Mouse (Mus musculus) natural killer cell, adult 2 months (primary cell): ENCODE data around the gene Kif27.
"Not testable (repeated sequence)": the region's sequence is repeated elsewhere in the genome, so short reads cannot be mapped to it uniquely, and the experiment has no call there.

ENCODE experiments used
- DNase-seq, 2 experiments: peaks; one replicate each; pipeline ENCODE4 v3.0.0; 2022; ENCODE audit warnings: low spot score in 2 of 2

Kif27 gene

DNA sequence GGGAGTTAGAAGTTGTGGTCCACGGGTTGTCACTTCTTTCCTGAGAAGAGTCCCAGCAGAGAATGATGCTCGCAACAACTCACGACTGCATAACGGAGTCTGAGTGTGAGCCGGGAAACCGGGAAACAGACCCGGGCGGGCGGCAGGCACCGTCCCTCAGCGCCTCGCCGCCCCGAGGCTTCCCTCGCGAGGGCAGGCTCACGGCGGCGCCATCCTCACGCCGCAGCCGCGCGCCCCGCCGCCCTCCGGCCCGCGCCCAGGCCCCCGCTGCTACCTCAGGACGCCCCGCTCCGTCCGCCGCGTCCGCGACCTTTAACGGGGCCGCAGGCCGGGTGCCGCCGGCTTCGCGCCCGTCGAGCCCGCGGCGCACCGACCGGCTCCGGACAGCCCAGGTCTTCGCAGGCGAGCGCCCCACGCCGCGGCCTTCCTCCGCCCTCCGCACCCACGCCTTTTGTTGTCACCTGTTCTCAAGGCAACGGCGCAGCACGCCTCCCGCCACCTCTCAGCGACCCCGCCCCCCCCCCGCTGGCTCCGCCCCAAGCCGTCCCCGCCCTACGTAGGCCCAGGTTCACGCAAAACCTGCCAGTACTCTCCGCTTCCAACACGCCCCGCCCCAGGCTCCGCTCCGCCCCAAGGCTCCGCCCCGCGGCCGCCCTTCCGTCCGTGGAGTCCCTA lies at the start of gene Kif27:
Kif27 (minus strand) TSS at position 494 of the 675 bp plus-strand sequence.
- DNase-seq, result peak; percentile 74 to 84

DNA sequence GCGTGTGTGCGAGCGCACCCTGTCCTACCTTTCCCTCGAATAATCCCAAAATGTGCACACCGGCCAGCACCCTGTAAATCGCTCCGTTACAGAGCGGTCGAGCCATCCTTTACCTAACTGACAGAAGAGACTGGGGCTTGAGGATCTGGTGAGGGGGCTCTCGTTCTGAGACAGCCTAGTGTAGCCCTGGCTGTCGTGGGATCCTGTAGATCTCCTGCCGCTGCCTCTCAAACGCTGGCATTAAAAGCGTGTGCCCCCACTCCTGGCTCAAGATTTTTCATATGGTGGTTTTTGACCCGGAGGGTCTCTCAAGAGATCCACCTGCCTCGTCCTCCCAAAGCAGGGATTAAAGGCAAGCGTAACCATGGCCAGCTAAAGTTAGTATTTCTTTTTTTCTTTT lies 44.3 kb upstream of the Kif27 start, which contains the start of gene Hnrnpk:
Hnrnpk (minus strand) TSS at position 101 of the 400 bp plus-strand sequence.
- DNase-seq, result not testable (repeated sequence)

DNA sequence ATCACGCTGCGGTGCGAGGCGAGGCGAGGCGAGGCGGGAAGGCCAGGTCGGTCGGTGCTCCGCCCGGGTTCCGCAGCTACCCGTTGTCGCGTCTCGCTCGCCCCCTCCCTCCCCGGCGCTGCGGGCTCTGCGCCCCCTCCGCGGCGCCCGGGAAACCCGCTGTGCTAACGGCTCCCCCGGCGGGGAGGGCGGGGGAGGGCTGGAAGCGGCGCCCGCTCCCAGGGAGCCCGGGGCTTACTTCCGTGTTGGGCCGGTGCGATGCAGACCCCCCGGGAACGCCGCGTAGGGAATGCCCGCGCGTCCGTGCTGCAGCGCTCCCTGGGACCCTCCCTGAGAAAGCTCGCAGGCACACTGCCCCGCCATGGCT lies 43.8 kb upstream of the Kif27 start:
- no peak for DNase-seq

DNA sequence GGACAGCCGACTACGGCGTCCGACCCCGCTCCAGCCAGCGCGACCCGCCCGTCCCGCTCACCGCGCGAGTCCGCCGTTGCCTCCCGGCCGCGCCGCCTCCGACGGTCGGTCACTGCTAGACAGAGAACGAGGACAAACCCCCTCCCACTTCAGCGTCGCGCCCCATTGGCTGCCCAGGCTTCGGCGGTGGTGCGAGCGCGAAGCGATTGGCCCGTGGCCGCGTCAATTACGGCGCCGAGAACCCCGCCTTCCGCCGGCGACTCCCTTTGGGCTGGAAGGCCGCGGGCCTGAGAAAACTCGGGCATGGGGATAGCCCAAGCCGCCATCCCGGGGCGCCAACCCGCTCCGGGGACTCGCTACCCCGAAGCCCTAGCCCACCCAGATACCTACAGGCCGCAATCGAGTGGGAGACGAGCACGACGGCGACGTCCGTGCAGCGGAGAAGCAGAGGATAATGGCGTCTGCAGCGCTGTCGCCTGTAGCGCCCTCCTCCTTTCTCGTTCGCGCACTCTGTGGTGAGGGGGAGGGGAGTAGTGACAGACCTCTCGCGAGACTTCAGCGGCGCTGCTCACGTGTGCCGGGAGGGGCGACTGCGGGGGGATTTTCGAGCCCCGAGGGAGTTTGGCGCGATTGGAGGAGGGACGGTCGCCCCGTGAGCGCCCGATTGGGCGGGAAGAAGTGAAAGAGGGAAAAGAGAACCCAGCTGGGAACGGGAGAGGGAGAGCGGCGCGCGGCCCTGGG lies 43.3 kb upstream of the Kif27 start, which contains the start of gene Rmi1:
Rmi1 (plus strand) TSS at position 246 of the 741 bp plus-strand sequence.
- peak; percentile 98 for DNase-seq

DNA sequence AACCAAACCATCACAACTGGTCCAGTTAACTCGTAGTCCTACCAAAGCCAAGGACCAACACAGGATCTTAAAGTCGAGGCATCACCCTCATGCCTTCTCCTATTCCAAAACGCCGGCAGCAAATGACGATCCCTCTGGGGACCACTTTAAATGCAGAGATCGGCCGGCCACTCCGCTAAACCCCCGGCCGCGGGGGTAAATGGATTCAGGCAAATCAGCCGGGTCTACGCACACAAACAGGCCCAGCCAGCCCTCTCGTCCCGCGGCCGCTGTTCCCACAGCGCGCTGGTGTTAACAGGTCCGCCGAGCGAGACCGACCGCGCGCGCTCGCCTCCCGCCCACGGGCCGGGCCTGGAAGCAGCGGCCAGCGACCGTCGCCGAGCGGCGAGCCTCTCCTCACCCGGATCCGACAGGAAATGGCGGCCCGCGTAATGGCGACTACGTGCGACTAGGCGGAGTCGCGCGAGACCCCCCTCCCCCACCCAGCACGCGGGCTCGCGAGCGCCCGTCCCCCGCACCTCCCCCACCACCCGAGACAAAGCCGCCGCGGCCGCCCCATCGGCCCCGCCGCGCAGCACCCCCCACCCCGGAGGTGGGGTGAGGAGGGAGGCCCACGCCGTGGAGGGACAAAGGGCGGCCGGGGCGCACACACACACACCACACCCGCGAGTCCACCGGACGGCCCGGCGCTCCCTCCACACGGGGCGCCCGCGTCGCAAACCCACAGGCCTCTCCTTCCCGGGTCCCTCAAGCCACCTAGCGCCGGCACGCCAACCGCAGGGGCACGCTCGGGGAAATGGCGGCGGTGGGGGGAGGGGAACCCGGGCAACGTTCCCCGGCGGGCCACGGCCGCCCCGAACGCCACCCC lies 42.4 kb upstream of the Kif27 start:
- DNase-seq, result peak; percentile 70 to 77

DNA sequence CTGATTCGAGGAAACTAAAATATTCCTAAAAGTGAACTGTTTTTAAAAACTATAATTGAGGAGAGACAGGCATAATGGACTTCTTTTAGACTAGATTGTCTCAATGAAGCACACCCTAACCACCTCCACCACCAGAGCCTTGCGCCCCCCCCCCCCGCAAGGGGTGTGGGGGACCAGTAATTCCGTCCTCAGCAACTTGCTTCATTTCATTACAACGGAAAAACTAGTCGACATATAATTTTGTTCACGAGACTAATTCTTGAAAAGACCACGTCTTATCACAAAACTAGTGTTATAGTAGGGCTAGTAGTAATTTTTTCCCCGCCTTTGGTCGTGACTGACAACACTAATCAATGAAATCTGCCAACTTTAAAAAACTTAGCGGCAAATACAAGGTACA lies 41.7 kb upstream of the Kif27 start:
- no peak for DNase-seq

DNA sequence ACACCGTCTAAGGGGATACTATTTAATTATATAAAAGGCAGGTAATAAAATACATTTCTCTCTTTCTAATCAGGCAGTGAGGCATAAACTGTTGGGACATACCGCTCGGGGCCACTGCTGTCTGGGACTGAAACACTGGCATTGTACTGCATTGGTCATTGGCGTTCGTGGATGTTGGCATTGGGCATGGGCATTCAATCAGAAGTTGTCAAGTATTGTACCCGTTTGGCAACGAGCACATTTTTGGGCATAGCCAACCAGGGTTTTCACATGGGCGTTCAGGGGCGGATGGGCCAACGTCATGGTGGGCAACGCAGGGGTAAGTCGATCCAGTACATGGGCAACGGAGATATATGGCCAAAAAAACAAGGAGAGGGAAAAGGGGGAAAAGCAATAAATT lies 38.7 kb upstream of the Kif27 start:
- DNase-seq, result no peak

DNA sequence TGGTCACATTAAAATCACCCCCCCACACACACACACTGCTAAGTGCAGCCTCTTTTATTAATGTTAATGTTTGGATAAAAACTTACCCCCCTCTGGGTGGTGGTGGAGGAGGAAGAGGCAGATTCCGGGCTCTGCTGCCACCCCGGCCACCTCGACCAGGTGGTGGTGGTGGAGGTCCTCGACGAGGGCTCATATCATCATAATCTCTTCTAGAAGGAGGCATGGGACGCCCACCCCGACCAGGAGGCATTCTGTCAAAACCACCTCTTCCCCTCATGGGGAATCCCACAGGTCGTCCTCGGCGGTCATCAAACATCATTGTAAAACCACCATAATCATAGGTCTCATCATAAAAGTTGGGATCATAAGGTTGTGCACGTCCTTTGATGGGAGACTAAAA lies 35.5 kb upstream of the Kif27 start:
- not testable (repeated sequence) for DNase-seq

DNA sequence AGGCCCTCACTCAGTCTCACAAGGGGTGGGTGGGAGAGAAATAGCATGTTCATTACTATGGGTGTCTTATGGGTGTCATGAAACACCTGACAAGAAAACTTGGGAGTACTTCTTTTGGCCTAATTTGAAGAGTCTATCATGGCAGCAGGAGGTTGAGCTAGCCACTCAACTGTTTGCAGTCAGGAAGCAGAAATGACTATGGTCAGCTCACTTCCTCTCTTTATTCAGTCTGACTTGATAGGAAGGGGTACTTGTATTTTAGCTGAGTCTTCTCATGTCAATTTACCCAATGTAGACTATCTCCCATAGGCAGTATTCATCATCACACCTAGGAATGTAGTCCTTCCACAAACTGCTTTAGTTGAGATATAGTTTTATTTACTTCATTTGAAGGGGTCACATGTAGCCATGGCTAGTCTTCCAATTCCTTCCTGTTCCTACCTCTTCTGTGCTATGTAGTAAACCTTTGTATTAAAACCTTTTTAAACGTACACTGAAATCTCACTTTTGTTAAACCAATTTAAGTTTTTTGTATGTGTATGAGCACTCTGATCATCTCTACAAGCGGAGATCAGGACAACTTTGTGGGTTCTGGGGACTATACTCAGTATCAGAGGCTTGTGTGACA lies 30.5 kb upstream of the Kif27 start:
- no peak for DNase-seq

DNA sequence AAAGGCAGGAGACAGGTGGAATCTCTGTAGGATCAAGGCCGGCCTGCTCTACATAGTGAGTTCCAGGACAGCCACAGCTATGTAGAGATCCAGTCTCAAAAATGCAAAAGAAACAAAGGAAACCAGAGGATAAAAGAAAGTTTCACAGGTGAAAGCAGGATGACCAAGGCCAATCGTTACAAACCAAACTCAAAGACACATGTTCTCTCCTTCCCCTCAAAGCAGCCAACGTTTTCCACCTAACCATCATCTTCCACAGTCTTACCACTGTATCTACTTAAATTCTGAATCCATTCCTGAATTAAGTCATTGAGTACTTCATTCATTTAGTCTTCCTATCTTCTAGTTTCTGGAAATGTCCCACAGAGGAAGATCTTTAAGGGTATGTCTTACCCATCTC lies 29.5 kb upstream of the Kif27 start:
- DNase-seq, result no peak

DNA sequence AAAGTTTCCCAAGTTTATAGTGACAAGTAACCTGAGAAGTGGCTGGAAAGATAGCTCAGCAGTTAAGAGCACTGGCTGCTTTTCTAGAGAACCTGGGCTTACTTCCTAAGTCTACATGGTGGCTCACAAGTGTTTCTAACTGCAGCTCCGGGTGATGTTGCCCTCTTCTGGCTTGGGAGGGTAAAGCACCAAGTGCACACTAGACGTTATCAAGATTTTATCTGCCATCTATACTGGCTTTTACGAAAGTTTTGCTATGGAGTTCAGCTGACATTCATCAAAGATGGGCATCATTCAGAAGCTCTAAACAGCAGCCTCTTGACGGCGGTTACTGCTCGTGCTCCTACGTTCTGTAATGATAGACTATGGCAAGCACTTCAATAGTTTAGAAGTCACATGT lies 29.0 kb upstream of the Kif27 start:
- peak; percentile 69 to 77 for DNase-seq

DNA sequence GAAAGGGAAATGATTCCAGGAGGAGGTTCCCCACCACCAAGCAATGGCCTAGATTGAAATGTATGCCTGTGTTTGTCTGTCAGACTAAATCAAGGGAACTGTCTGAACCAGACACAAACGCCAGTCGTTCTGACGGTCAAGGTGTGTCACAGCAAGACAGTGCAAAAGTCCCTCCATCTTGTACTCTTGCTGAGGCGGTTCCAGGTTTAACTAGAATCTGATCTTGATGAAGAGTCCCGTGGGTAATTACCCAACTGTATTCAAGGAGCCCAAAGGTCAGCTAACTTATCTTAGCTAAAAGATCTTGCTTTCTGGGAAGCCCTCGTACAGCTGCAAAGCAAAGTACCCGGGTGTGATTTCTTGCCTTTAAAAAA lies 26.6 kb upstream of the Kif27 start:
- DNase-seq, result no peak

DNA sequence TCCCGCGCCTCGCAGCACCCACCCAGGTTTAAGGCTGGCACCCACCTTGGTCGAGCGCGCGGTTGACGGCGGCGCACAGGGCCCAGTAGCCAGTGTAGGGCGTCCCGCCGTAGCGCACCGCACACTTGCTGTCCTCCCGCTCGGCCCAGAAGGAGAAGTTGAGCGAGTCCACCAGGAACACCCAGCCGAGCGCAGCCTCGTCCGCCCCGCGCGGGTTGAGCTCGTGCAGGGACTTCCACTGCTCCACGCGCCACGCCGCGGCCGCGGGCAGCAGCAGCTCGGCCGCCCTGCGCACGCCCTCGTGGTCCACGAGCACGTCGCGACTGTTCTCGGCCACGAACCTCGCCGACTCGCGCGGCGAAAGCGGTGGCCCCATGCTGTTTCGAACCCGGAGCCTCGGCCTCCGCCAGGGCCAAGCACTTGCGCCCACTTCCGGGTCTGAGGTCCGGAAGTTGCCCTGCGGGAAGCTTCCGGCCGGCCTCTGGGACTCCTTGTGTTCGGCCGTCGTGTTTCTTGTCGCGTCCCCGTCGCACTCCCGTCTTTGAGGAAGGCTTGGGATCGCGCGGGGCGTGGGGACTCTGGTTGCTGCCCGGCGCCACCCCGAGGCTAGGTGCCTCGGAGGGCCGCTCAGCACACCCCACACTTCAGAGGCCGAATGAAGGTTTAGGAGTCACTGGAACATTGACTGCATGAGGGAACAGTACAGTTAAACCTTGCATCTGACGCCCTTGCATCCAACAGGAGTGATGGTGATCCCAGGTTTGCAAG lies 26.0 kb upstream of the Kif27 start, which contains the start of gene 2210016F16Rik:
2210016F16Rik (minus strand) TSS at position 447 of the 768 bp plus-strand sequence.
- DNase-seq, result peak; percentile 50 to 58

DNA sequence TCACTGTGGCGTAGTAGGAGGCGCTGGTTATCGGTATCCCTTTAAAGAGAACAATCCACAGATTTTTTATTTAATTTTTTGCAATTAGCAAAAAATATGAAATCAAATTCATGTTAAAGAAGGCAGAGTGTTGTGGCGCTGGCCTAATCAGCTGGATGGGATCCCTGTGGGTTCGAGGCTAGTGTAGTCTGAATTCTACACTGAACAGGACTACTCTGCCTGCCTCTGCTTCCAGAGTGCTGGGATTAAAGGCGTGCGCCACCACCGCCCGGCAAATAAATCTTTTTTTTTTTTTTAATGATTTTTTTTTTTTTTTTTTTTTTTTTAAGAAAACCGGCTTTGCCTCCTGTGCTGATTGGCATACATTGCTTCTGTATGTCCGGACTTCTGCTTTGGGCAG lies 25.4 kb upstream of the Kif27 start:
- no peak for DNase-seq

DNA sequence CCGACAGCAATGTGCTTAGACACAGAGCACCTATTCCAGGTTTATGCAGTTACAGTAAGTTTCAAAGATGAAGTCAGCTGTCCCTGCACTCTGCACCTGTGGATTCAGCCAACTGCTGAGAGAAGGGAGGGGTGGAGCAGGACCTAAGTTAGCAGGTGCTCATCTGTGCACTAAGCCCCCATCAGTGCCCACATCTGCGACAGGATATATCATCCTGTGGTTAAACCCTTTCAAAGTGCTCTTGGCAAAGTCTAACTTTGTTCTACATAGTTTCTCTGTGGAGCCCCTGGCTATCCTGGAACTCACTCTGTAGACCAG lies 14.2 kb upstream of the Kif27 start:
- DNase-seq, result no peak

DNA sequence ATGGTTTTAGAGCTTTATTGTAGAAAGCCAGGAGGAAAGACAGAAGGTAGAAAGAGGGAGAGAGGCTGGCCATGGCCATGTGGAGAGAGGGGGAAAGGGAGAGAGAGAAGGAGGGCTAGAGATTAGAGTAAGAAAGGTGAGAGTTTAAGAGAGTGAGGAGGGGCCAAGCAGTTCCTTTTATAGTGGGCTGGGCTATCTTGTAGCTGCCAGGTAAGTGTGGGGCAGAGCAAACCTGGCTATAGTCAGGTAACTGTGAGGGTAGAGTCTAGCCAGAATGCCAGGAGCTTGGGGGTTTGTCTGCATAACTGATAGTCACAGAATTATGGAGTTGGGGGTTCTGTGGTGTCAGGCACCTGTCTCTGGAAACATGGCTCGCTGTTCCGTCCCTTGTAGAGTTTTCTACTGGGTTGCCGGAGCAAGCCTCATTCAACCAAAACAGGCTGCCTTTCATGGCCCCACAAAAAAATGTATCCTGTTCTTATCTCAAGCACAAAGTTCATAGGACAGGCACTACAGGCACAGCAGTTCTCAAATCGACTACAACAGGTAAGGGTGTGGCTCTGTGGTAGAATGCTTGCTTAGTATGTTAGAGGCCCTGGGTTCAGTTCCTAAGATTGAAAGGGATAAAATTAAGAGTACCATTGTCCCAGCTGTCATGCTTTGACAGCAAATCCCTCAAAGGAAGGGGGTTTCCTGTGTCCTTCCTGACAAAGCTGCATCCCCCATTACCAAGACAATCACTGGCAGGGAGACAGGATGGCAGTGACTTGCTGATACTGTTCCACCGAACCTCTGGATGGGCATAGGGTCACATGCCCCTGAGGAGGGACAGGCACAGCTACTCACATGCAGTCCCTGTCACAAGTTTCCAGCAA lies 13.6 kb upstream of the Kif27 start:
- DNase-seq, result no peak

DNA sequence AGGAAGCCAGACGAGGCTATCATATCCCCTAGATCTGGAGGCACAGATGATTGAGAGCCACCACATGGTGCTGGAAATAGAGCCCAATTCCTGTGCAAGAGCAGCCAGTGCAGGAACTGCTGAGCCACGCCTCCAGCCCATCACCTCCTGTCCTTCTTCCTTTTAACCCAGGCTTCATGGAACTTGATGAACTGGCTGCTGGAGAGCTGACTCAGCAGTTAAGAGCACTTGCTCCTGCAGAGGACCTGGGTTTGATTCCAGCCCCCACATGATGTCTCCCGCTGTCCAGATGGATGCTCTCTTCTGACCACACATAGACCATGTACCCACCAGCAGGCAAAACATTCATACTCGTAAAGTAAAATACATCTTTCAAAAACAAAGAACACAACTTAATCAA lies 9.9 kb upstream of the Kif27 start:
- no peak for DNase-seq

DNA sequence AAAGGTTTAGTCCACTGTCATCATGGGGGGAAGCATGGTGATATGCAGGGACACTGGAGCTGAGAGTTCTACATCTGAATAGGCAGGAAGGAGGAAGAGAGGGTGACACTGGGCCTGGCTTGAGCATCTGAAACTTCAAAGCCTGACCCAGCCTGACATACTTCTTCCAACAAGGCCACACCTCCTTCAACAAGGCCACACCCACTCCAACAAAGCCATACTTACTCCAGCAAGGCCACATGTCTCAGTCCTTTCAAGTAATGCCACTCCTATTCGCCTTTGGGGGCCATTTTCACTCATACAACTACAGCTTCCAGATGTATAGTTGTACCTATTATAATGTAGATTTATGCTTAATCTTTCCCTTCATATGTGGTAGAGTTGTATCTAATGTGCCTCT lies 8.7 kb upstream of the Kif27 start:
- no peak for DNase-seq

DNA sequence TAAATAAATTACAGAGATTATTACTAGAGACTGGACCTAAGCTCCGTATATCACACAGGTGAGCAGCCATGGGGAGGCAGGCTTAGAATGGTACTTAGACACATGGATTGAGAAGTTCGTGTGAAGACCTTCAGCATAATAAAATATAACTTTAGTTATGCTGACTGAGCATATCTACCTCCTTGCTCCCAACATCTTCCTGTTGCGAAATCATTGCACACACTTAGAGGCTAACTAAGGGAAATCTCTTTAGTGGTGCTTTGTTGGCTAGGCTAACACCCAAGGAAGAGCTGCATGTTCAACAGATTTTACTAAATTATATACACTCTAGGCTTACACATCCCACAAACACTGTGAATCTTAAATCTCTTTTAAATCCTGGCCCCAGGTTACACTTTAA lies 7.5 kb upstream of the Kif27 start:
- DNase-seq, result no peak

DNA sequence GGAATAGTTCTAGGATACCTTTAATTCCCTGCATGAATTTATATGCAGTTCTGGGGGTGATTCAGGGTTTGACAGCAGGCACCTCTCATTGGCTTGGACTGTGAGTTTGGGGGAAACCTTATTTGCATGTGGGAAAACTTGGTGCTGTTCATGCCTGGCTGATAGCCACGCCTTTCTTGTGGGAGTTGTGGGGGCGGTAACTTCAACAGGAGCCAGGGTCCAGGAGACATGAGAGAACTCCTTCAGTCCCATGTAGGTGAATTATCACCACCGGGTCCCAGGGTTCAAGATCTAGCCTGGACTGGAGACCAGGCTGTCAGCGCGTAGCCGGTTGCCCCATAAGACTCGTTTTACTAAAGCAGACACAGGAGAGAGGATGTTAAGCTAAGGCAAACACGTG lies 6.3 kb upstream of the Kif27 start:
- DNase-seq, result not testable (repeated sequence)
